Mouse (Mus musculus) kidney, adult 2 months (tissue): ENCODE data around the gene Anp32e.

ENCODE experiments used
- CTCF ChIP-seq: fragments of 200-500 bp; conservative IDR thresholded peaks from 2 replicates; pipeline ENCODE4 v1.5.1; 2011; ENCODE audit warnings: low read depth, mild to moderate bottlenecking, control low read depth, low read length, moderate library complexity, mixed read lengths; ENCODE audit not compliant: insufficient read depth, insufficient read length
- POLR2A ChIP-seq: fragments of 200-500 bp; IDR thresholded peaks from one replicate; pipeline ENCODE4 v1.6.1; 2011; ENCODE audit warnings: low read depth, low read length, control low read depth

- TF ChIP-seq CTCF (no peak), POLR2A (no peak)
These were observed 66.1 kb downstream of the Anp32e start for GRCm38 (mm10) chr3:95994975-95995801.
